Mouse (Mus musculus) hindlimb bud, embryonic 11.5 days (tissue): ENCODE data around the gene 4930452B06Rik.
A peak's percentile ranks its signal among the peaks of the same experiment; 100 is the strongest.

Experiments
- DNase-seq: peaks from one replicate; pipeline ENCODE4 v3.0.0-alpha.2; 2012; ENCODE audit warnings: low read depth, low spot score; ENCODE audit errors: extremely low spot score

The 4930452B06Rik gene

DNA sequence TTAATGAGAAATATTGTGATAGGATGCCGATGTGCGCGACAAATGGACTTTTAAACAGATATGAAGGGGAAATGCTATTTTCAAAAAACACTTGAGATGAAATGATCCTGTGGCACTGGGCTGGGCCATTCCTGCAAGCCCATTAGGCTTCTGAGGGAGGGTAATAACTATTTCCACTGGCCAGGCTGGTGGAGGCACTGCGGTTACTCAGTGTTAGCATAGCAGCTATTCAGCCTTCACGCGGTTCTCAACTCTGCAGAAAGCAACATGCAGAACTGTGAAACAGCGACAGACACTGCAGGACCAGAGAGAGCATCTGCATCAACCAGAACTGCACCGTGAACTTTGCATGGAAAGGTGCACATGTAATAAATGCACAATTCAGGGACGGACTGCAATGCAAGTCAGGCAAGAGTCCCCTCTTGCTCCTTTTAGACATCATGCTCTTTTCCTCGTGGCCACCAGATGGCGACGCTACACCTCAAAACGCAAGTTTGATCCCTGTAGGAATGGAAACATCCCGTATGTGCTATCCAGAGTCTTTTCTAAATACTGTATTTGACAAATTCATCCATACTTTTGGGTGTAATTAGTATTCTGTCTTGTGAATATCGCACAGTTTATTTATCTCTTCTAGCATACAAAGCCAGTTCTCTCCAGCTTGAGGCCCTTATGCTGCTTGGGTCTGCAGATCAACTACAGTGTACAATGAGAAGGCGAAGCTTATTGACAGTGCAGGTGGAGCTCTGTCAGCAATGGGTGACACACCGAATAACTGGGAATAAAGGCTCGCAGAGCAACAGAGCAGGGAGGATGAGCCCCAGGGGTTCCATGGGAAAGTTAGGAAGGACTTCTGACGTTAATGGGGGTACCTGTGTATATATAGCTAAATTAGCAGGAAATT is 205.6 kb downstream of the 4930452B06Rik start:
- peak; percentile 44 for DNase-seq

DNA sequence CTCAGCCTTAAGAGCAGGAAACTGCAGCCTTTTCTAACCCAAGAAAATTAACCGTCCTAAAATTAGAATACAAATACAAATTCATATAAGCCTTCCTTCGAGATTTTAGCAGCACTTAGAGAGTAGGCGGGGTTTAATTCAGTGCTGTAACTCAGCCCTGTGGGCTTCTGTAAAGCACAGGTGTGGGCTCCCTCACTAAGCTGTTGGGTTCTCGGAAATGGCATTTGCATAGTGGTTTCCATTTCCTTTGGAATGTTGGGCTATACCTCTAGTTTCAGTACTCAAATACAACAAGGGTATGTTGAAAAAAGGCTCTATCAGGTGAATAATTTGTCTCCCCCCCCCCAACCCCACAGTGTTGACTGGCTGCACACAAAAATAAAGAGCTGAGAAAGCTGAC is 206.3 kb downstream of the 4930452B06Rik start:
- DNase-seq, result no peak

DNA sequence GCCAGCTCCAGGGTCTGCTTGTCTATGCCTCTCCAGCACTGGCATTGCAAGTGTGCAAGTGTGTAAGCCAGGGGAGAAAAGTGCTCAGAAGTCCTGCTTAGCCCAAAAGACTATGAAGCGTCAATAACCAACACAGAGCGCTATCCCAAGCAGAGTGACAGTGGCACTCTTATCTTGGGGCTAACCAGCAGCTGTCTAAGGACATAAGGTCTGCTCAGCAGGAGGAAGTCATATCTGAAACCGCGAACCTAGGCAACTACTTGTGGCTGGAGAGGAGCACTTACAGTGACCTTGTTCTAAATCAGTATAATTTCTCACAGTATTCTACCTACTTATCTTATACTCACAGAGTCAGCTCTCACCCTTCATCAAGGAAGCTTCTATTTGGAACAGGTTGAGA is 214.9 kb downstream of the 4930452B06Rik start:
- DNase-seq, result no peak

DNA sequence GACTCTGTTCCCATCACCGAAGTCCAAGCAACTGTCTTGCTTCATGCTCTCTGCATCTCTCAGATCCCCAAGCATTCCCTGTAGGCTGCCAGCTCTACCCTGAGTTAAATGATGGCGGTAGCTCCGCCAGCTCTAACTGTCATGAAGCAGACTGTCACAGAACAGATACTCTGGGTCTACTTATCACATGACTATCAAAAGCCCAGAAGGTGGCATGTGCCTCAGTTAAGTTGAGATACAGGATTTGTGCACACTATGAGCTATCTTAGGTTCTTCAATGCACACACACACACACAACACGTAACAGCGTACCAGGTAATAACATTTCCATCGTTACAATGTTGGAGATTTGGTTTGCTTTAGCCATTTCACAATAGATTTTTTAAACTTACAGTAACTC is 215.7 kb downstream of the 4930452B06Rik start:
- no peak for DNase-seq

DNA sequence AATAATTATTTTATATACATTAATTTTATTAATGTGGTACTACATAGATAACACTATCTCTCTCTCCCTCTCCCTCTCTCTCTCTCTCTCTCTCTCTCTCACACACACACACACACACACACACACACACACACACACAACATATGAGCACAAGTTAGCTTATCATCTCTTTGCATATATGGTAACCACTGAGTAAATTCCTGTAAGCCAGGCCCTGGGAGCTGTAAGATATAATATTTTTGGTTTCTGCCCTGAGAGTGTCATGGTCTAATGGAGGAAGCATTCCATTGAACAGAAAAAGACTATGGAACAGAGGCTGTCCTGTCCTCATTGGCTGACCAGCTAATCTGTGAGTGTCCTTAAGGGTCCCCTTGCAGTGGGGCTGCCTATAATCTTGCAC is 216.7 kb downstream of the 4930452B06Rik start:
- DNase-seq, result no peak

DNA sequence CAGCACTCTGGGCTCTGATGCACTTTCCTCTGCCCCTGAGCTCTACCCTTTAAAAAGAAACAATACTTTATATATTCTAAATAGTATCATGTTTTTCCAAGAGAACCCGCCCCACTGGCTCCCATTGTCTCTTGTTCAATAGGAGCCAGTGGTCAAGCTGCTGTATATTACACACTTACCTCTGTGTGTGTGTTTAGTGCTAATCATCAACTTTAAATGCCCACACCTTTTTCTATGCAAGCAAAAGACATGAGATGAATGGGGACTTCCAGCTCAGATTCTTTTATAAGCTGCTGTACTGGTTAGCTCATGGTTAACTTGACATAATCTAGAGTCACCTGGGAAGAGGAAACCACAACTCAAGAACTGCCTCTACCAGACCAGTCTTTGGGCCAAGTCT is 218.7 kb downstream of the 4930452B06Rik start:
- no peak for DNase-seq

DNA sequence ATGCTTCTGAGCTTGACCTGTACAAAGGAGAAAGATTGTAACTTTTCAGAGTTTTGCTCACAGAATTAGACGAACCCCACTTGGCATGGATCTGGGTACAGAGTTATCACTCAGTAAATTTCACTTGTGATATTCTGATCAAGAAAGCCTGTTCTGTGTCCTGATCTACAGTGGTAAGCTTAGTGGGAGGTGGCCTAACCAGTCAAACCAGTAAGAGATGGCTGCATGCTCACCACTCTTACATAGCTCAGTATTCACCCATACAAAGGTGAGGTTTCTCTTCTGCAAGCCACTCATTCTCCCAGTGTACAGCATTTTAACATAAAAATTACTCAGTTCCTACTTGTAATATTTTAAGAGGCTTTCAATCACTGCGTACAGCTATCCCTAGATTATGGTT is 221.7 kb downstream of the 4930452B06Rik start:
- DNase-seq, result no peak

DNA sequence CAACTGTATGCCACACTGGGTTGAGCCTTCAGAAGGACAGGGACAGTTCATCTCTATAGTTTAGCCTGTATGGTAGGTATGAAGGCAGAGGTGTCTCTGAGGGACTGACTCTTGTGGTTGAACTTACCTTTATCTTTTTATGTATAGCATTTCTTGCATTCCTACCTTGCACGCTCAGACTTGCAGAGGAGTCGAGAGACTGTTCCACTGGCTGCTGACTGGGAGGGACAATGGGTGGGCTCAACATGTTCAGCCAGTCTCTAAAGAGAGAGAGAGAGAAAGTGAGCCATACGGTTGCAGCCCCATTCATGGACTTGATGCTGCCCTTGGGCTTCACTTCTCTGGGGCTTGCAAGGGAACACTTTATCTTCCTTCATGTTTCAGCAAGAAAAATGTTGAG is 223.3 kb downstream of the 4930452B06Rik start:
- no peak for DNase-seq

DNA sequence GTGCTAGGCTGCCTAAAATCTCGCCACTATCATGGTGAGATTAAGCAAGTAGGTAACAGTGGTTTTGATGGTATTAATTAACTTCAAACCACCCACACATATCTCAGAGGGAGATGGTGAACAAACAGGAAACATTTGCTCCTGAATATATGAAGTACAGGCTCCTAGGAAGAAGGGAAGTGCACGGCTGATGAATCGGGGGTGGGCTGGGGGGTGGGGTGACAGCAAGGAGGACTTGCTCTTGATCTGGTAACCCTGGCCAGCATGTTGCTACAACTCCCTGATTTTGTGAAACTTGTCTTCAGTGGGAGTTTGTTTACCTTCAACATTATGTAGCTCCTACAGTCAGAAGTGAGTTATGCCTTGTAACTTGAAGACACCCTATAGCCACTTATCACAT is 224.4 kb downstream of the 4930452B06Rik start:
- DNase-seq, result no peak

DNA sequence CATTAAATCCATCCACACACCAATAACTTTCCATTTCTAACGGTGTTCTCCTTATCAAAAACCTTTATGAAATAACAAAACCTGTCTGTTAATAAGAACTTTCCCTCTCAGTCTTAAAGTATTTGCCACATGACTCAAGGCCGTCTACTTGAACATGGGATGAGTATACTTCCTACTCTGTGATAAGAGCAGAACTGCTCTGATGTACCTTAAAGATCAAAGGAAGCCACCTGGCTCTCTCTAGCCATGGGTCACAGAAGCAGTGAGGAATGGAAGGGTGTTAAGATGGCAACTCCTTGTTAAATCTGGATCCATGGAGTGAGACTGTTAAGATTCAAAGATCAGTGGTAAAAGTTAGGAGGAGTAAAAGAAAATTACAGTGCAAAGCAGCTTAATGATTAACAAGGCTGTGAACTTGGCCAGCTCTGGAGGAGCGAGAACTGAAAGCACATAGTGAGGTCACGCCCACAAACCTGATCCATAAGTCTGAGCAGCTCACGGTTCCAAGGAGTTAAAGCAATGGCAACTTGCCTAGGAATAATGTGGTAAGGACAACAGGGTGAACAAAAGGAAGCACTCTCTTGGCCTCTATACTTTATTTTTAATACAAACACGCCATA is 235.3 kb downstream of the 4930452B06Rik start:
- DNase-seq, result no peak

DNA sequence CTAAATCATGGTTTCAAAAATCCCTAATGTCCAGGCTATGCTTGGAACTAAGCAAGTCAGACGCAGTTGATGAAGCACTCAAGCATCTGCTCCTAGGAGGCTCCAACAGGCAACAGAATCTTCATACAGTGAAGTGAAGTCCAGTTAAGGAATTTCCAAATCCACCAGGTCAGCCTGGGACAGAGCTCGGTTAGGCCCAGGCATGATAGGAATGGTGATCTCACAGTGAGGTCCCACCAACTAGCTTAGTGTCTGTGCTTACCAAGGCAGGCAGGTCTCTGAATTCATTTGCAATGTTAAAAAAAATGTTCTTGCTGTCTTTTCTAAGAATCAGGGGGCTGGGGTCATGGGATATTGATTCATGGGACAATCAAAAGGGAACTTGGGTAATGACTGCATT is 236.3 kb downstream of the 4930452B06Rik start:
- DNase-seq, result no peak

DNA sequence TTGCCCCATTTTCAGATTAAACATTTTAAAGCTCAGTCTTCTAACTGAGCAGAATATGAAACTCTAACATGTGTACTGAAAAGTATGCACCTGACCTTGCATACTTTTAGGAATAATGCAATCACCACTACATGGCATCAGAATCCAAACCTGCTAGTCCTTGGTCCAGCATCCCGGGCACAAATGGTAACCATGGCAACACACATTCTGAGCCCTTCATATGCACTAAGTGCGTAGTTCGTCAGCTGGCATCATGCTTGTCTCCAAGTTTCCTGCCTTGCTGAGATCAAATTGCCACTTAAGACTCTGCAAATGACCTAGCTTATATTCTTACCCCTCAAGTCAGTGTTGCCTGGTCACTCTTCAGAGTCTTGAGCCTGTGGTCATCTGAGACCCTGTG is 243.2 kb downstream of the 4930452B06Rik start:
- DNase-seq, result no peak

DNA sequence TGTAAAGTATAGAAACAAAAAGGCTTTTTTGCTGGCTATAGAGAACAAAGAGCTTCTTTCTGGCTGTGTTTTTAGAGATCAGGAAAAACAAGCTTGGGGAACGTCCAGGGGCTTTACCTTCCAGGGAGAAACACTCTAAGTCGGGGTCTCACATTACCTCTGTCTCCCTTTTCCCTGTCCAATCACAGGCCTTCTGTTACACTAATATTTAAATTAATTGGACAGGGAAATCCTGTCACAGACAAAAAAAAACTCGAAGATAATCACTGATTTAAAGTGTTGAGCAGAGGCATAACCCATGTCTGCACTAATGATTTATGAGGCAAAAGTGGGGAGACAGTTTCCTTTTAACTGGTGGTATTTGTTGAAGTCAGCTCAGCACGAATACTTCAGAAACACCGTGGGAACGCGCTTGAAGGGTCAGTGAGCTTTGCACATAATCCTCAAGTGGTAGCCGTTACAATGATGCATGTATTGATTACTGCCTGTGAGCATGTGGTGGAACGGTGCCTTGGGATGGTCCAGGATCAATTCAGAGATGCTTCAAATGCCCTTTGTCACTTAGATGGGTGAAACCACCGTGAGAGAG is 244.7 kb downstream of the 4930452B06Rik start:
- peak; percentile 31 for DNase-seq

DNA sequence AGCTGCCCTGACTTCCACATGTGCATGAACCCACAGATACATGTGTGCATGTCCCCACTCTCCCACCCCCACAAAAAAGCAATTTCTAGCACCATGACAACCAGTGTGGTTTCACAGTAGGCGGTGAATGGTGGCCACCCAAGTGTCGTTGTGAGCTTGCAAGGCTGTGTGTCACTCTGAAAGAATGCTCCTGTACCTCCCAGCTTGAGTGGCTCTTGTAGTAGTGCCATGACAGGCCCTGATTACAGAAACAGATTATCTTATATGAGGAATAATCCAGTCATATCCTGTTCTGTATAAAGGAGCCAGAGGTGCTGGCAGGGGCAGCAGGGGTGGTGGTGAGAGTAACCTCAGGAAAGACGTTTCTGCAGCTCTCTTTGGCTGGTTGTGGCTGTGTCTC is 247.4 kb downstream of the 4930452B06Rik start:
- no peak for DNase-seq

DNA sequence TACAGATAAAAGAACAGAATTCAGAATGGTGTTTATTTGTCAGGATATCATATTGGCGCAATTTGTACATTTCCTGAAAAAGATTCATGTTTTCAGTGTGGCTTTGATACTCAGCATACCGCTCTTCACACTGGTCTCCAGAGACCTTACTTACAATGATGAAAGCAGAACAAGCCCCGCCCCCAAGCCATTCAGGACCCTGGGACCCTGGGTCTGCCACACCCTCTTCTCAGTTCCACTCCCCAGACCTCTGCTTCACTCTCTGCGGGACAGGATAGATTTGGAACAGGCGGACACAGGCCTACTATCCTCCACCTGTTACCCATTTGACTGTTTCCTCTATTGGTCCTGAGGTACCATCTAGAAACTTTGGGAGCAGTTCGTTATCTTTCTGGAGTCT is 260.1 kb downstream of the 4930452B06Rik start:
- no peak for DNase-seq

DNA sequence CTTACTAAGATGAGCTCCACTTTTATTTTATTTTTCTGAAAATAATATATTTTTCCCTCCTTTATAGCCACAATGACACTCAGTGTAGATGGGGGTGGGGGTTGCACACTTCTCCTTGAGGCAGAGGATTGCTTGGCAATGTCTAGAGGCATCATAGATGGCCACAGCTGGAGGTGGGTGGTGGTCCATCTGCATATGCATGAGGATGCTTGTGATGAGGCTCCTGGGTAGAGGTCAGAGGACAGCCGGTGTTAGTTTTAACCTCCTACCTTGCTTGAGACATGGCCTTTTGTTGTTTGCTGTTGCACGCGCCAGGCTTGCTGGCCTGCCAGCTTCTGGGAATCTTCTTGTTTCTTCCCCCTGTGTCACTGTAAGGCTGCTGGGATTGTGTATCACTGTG is 262.7 kb downstream of the 4930452B06Rik start:
- no peak for DNase-seq

DNA sequence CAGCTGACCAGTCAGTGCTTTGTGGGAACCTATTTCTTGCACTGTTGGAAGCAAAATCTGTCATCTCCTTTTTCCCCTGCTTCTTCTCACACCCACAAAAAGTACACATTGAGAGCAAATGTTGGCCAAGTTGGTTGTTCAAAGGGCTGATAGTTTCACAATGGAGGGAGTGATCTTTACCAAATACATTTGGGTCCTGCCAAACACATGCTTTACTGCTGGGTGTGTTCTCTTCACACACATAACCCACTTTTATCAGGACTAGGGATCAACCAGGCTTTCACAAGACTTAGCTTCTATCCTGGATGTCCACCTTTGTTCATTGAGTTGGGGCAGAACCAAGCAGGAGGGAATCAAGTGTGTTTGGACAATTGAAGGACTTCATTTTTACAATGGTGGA is 267.5 kb downstream of the 4930452B06Rik start:
- no peak for DNase-seq

DNA sequence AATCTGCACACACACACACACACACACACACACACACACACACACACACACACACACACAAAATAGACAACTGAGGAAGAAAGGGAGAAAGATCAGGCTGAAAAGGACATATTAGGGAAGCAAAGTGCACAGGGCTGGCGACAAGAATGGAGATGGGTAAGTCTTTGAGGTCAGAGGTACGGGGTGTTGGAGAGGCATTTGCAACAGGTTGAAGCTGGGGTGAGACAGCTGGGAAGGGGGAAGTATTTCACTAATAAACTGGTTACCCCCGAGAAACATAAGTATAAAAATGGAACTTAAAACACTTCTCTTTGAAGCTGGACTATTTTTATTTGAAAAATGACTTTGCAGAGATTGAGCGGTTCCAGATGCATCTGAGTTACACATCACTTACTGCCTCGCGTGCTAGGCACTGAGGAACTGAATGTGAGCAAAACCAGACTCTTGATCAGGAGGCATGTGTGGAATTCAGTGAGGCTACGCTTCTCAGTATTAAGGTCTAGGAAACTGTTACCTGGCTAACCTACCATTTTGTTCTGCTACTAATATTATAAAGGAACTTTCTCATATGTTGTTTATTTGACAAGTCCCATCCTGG is 270.3 kb downstream of the 4930452B06Rik start:
- no peak for DNase-seq

DNA sequence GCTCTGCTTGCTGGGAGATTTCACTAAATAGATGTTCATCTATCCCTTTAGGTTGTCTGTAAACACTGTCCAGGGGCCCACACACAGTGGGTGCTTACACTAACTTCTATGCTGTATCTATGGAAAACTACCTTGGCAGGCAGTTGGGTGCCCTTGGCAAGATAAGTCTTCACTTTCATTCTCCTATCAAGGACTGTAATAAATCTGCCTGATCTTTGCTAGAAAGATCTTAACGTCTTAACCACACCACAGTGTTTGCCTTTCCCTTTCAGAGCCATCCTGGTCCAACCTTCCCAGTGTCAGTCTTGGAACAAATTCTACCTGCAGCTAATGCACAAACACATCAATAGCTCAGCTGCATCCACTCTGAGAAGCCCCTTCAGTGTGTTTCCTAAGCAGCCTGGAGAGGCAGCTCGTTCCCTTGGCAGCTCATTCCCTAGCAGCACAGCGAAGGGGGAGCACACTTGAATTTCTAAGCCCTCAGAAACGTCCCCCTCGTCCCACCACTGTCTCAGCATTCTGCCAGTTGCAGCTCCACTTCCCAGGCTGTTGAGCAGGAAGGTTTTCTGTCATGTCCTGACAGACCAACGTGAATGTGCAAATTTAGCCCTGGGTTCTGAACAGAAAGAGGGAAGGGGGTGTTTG is 273.7 kb downstream of the 4930452B06Rik start:
- no peak for DNase-seq
